Mouse (Mus musculus) granulocyte monocyte progenitor cell, adult 5-6 weeks (primary cell): ENCODE measurements at regions not wholly inside any gene's neighbourhood (a gene's known extent, or its start where the extent isn't known, plus 50 kb on each side); places are given as distances from the start of the nearest gene placed in this dataset.

Source experiments
- ATAC-seq: replicated peaks from 2 replicates; pipeline ENCODE4 v1.8.0; 2016; ENCODE audit warnings: mild to moderate bottlenecking, moderate TSS enrichment, inconsistent platforms; ENCODE audit not compliant: poor library complexity, severe bottlenecking

DNA sequence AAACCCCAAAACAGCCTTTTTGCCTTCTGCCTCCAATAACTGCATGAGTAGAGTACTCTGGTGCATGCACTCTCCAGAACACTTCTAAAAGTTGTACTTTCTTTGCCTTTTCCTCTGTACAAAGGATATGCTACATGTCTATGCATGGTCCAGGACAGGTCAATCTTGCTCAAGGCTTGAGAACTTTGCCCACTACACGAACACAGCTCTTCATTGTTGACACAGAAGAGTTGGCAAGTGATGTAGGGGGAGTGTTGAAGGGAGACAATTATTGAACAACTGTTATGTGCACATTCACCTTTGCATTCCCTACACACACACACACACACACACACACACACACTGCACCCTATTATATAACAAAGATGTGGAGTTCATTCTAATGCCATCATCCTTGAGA, 264.5 kb upstream of the Gm6657 start:
- no peak for ATAC-seq

DNA sequence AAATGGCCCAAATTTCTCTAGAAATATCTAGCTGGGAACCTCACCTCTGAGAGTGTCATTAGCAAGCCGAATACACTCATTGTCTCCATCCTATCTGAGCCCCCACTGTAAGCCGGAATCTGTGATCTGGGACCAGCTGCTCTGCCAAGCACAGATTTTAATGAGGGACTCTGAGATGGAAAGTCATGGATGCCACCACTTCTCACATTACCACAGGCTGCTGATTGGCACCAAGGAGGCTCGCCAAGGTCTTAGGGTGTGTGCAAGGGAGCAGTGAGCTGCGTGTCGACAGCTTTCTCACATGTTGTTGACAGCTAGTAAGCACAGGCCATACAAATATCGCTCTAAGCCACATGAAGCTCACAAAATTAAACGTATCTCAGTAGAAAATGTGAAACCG, 250.1 kb upstream of the Gm6657 start:
- no peak for ATAC-seq

DNA sequence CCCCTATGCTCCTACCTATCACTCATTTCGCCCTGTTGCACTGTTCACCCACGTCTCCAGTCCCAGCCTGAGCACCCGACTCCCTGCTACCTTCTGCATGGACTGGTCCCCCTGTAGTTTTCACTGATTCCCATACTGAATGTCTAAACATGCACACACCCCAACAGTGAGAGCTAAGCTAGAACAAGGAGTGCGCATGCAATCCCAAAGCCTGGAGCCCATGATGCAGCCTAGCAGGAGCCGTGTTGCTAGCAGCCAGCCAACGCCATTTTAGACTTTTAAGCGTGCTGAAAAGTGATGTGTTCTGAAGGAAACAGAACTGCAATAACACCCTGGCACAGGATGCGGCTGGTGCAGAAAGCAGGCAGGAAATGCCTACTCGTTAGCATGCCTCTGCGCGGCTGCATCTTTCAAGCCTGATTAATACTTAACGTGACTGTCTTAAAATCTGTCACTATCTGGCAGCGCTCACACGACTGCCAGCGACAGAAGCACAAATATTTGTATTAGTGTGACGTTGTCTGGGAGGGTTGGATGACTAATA, 244.5 kb upstream of the Gm6657 start:
- peak; percentile 17; the same call in 1 of the 2 replicates for ATAC-seq

DNA sequence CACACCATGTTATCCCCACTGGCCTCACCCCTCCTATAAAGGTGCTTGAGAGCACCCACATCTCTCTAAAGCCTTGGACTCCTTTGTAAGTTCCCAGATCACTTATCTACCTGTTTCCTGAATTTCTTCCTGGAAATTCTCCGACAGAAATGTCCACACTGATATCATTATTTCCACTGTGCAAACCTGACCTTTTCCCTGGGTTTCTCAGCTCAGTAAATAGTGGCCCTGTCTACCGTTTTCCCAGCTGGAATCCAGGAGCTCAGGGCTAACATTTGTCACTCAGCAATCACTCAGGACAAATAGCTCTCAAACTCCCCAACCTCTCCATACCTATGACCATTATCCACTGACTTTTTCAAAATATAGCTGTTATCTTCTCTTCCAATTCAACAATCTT, 241.6 kb upstream of the Gm6657 start:
- ATAC-seq, result no peak

DNA sequence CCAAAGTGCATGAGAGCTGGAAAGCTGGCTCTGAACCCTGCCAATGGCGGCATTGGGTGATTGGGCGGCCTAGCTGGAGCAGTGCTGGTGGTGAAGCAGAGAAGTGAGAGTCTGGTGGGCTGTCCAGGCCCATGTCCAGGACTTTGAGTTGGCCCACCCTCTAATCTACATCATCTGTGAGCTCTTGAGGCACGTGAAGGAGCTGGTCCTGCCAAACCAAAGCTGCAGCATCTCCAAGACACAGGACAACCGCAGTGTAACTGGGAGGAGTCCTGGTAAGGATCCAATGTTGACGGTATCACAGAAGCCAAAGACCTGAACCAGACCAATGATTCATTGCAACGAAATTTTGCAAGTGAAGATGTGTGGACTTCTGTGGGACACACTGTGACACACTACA, 231.4 kb upstream of the Gm6657 start:
- no peak for ATAC-seq

DNA sequence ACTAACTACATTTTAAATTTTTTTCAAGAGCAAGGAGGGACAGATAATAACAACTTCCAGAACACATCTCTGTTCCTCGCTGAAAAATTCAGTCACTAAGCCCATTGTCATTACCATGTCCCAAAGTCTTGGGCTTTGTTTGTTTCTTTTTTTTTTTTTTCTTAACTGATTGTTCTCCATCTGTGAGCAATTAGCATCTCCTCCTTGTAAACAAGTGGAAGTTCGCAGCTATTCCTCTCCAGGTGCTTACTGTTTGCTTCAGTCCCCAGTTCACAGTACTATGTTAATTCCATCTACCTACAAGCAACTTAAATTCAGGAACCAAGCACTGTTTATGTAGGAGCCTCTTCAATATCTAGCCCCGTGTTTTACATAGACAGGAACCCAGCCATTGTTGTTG, 225.5 kb upstream of the Gm6657 start:
- ATAC-seq, result no peak

DNA sequence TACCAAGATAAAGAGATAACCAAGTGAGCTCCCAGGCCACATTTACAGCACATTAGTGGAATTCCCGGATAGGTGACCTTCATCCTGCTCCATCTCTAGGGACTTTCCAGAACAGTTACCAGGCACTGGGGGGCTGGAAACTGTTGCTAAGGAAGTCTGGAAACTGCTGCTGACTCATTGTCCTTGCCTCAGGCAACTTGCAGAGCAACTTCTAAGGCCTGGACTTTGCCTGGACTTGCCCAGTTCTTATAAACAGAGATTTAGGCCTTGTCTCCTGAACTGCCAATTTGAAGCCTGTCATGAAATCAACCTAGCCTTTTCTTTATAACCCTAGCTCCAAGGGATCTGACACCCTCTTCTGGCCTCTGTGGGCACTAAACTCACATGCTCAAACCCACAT, 224.0 kb upstream of the Gm6657 start:
- ATAC-seq, result no peak

DNA sequence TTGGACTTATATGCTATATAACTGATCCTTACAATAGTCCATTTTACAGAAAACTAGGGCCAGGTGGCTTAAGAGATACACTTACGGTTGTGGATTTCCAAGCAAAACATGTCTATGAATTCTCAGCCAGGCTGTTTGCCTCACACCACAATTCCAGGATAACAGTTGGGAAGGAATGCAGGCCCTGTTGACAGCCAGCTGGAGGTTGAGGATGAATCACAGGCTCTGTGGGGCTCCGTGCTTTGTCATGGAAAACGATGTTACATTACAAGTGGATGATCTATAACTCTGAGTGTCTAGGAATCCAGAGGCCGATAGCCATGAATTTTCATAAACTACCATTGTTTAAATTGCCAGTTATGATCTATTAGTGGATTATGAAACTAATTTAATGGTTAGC, 221.9 kb upstream of the Gm6657 start:
- ATAC-seq, result no peak

DNA sequence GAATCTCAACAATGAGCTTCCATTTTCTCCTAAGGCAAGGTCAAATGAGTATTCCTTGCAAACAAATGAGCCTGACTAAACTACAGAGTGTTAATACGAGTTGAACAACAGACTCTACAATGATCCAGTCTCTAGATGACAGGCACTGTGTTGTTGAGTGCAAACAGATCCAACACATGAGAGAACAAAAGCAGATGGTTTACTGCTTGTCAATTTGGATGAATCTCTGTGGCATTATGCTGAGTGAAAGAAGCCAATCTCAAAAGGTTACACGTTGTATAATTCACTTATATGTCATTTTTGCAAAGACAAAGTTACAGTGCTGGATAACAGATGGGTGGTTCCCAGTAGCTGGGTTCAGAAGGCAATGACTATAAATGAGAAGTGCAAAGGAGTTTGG, 217.1 kb upstream of the Gm6657 start:
- no peak for ATAC-seq

DNA sequence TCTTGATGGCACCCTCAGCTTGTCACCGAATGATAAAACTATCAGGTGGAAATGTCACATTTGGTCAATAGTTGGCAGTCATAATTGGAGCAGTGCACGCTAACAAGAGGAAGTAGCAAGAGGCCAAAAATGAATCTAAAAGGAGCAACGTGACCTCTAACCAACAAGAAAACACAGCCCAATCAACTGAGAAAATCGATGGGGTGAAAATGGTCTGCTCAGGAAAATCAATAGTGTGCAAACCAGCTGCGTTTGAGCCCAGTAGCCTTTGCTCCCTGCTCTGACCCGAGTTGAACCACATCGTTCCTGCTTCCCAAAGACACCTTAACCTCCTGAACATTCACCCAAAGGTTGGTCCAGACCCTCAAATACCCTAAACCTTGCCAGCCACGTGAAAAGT, 207.3 kb upstream of the Gm6657 start:
- no peak for ATAC-seq

DNA sequence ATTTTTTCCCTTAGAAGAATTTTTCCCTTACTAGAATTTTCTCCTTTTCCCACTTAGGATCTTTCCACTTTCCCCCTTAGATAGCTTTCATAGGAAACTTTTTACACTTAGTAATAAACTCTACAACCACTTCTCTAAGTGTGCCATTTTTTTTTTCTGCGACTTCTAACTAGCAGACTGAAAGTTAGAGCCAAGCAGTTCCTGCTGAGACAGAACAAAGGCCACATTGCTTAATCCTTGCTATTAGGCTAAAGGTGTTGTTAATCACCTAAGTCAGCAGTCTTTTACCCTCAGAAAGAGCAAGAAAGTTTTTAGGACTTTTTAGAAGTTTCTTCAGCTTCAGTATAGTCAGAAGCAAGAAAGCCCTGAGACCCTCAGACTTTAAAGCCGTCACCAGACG, 204.3 kb upstream of the Gm6657 start:
- no peak for ATAC-seq

DNA sequence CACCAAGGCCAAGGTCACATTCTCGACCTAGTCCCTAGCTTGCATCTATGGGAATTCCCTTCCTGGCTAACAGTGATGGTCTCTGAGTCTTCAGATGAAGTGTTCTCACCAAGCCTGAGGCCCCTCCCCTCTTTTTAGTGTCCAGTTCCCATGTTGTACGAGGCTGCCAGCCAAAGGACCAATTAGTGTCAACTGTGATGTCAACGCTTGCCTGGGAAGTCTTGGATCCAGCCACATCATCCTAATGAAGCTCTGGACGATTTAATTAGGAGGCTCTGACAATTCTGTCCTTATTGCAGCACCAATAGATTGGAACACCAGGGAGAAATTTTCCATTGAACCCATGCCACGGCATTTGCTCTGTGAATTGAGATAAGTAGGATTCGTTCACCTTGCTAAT, 202.4 kb upstream of the Gm6657 start:
- no peak for ATAC-seq

DNA sequence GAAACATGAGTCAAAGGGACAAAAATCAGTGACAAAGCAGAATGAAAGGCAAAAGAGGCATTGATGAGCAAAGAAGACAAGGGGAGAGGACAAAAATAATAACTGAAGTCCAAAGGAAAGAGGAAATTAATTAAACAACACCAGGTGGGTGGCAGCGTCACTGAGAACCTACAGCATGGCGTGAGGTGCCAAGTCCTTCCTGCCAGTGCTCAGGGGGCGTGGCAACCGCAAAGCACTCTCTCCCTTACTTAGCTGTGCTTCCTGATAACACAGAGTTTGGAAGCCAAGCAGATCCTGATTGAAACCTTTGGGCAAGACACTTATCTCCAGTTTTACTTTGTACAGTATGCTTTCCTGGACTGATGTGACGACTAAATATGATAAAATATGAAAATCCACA, 199.9 kb upstream of the Gm6657 start:
- ATAC-seq, result no peak

DNA sequence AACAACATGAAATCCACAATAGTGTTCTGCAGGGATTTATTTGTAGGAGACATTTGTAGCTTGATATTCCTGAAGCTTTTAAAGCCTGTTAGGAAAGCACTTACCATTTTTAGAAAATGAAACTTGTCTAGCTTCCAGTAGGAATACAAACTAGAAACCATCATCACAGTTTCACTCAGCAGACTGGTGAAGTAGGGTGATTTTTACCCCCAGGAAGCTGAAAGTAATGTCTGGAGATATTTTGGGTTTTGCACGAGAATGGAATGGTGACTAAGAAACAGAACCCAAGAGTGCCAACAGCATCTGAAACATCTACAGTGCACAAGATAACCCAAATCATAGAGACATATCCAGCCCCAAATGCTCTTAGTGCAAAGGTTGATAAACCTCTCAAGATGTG, 196.1 kb upstream of the Gm6657 start:
- ATAC-seq, result no peak

DNA sequence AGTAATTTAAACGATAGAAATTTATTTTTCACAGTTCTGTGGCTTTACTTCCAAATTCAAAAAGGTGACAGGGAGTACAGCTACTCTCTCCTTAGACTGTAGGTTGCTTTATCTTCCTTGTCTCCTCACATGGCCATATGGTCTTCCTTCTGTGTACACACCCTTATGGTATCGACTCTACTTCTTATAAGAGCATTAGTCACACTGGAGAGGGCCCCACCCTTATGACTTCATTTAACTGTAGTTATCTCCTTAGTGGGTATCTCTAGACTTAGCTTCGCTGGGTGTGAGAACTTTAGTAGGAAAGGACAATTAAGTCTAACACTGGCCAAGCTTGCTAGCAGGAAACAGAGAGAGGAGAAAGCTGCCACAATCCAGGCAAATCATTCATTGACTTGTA, 193.6 kb upstream of the Gm6657 start:
- ATAC-seq, result no peak

DNA sequence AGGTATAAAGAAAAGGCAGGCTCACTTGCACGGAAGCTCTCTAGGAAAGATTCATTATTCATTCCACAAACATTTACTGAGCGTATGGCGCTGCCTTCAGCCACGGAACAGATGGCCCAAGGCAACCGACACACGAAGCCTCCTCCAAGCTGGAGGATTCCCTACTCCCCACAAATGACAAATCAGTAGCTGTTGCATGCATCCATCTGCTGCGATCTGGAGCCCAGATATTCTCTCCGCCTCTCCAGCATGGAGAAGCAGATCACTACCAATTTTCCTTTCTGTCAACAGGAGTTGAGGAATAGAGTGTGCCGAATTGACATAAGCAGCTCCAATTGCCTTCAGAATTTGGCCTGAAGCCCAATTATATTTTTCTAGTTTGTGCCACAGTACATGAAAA, 192.2 kb upstream of the Gm6657 start:
- ATAC-seq, result no peak

DNA sequence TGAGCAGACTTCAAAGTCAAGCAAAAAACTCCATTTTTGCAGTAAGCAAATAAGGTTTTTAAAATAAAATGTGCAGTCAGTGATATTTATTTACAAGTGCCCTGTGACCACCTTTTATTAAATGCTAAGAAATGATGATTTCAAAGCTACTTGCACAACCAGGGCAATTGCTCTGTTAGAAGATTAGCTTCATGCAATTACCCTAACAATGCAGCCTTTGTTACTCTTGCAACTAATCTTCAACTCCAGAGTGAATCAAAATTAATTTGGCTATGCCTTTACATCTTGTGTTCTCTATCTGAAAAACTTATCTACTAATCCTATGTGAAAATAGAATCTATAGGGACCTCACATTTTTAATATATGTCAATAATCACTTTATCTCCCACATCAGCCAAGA, 160.3 kb upstream of the Gm6657 start:
- no peak for ATAC-seq

DNA sequence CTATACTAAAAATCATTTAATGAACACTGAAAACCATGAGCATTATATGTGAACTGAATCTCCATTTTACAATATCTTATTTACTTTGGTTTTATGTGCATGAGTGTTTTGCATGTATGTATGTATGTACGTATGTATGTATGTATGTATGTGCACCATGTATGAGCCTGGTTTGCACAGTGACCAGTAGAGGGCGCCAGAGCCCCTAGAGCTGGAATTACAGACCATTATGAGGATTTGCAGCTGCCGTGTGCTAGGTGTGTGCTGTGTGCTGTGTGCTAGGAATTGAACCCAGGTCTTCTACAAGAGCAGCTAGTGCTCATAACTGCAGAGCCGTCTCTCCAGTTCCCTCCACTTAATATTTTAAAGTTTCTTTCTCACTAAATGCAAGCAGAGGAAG, 147.5 kb upstream of the Gm6657 start:
- no peak for ATAC-seq

DNA sequence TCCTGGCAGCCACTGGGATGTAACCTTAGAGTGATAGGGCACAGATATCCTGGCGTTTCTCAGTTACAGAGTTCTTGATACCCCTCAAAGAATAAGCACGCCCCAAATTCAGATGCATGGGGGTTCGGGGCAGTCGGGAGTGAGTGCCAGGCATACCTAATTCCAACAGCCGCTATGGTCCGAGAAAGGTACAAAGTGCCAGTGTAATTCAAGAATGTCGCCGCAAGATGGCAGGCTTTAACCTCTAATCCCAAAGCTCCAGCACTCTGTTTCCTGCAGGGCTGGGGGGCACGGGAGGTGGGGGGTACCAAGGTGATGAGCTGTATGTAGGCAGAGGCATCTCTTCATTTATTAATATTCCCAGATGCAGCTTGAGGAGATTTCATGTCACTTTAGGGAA, 138.1 kb upstream of the Gm6657 start:
- ATAC-seq, result peak; percentile 67

DNA sequence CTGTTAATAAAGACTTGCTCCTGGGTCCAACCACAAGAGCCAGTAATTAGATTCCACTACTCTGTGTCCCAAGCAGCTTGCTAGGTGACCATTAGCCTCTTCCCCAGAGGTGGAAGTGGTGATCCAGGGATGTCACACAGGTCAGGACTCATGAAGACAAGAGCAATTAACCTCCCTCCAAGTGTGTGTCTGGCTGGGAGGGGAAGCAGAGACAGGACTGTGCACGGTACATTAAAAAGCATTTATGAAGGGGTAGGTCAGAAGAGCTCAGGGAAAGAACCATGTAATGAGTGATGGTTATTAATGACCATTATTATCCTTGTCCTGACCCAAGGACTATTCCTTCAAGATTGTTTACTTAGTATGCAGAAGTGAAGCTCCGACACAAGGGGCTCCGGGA, 136.9 kb upstream of the Gm6657 start:
- ATAC-seq, result no peak

DNA sequence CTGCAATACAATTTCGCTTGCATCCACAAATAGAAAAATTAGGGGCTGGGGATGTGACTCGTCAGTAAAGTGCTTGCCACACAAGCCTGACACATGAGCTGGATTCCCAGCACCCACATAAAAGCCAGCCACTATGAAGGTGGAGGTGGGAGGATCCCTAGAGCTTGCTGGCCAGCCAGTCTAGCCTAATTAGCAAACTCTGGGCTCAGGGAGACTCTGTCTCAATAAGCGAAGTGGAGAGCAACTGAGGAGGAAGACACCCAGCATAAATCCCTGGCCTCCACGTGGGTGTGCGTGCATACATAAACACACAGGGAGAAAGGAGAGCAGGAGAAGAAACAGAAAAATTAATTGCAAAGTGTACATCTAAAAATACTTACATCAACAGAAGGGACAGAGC, 134.1 kb upstream of the Gm6657 start:
- no peak for ATAC-seq

DNA sequence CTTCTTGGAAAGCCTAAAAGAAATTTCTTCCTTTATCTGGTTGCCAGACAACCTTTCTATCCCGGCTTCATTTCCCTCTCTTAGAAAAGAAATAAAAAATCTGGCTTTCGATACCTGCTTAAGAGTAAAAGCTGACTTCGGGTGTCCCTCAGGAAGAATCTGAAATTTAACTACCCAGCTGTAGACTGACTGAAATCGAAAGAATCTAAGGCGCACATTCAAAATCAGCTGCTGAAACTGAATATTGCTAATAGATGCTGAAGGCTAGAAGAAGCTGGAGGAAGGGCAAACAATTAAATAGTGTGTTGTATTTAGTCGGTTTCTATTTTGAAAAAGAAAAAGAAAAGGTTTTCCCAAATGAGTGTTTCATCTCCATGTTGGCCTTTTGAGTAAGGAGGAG, 128.0 kb upstream of the Gm6657 start:
- no peak for ATAC-seq

DNA sequence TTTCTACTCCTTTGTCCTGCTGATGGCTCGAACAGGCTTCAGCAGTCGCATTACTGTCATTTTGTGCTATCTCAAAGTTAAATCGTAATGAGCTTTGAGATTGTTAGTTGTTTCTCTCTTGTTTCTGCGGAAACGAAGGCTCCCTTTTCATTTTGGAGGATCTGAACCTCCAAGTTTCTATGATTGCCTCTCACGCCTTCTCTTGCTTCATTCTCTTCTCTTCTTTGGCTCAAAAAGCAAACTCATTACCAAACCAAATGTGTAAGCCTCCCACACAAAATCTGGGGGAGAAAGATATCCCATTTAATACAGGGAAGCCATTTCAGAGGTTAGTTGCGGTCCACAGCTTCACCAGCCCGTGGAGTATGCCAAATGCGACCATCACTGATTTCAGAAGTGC, 121.1 kb upstream of the Gm6657 start:
- no peak for ATAC-seq
